Mouse (Mus musculus): ENCODE results near the gene Dmkn.

GRCm38 (mm10) chr7:30810319-30810718 lies 46.8 kb downstream of the Dmkn start:
- TF ChIP-seq GATA1 (IDR thresholded peaks at IDR 0.05; ENCODE audit: low read length) = no peak
- TF ChIP-seq TAL1 (IDR thresholded peaks at IDR 0.05; ENCODE audit: low read length) = no peak
